Mouse (Mus musculus) CH12.LX (cell line): Measurements from ENCODE around the gene Sart3. TPM values are rescaled to one million over a fixed set of nuclear protein-coding genes. Genes with fewer than 3 reads are reported as not detected.

Source experiments
- DNase-seq: peaks from one replicate; pipeline ENCODE4 v3.0.0-alpha.2; 2013; ENCODE audit errors: extremely low read depth
- H3K27ac ChIP-seq: 2 replicates; pipeline ENCODE4 v1.5.1; 2012; ENCODE audit warnings: low read depth, mild to moderate bottlenecking, control low read depth, moderate library complexity; ENCODE audit not compliant: insufficient read depth
- H3K27me3 ChIP-seq: replicated peaks from 2 replicates; pipeline ENCODE3; 2012; ENCODE audit warnings: inconsistent platforms
- H3K36me3 ChIP-seq, 2 experiments: replicated peaks in 1 of 2; 2 replicates each; pipeline versions ENCODE3 to v1.6.1; 2012; ENCODE audit warnings: inconsistent platforms in 1 of 2, low read length in 1 of 2, mild to moderate bottlenecking in 1 of 2, mixed read lengths in 1 of 2, moderate library complexity in 1 of 2; ENCODE audit not compliant: control insufficient read depth in 1 of 2, insufficient read depth in 1 of 2
- H3K4me1 ChIP-seq, 2 experiments: 2 replicates each; pipeline ENCODE4 v1.6.1; 2012; ENCODE audit warnings: inconsistent platforms in 1 of 2, moderate library complexity in 1 of 2; ENCODE audit not compliant: insufficient read depth in 2 of 2, control insufficient read depth in 1 of 2
- H3K4me2 ChIP-seq: 2 replicates; pipeline ENCODE4 v1.6.1; 2012; ENCODE audit warnings: low read depth, mild to moderate bottlenecking, control low read depth; ENCODE audit not compliant: poor library complexity, insufficient read depth, severe bottlenecking
- H3K4me3 ChIP-seq, 3 experiments: fragments of 150-350 bp in 1 of 3; sonication (generic) in 1 of 3; replicated peaks in 1 of 3; 2 replicates each; pipeline versions ENCODE3 to v1.5.1; 2011 to 2012; ENCODE audit warnings: low read depth in 2 of 3, low read length in 2 of 3, mild to moderate bottlenecking in 2 of 3, moderate library complexity in 2 of 3, control low read depth in 1 of 3, improper control_type of control experiment in 1 of 3, inconsistent platforms in 1 of 3, mixed read lengths in 1 of 3; ENCODE audit not compliant: poor library complexity in 1 of 3
- H3K79me2 ChIP-seq: replicated peaks from 2 replicates; pipeline ENCODE4 v1.6.1; 2012; ENCODE audit warnings: mild to moderate bottlenecking, moderate library complexity; ENCODE audit not compliant: control insufficient read depth, poor library complexity, insufficient read depth, severe bottlenecking; ENCODE audit errors: extremely low read depth
- H3K9ac ChIP-seq: 2 replicates; pipeline ENCODE4 v1.6.1; 2012; ENCODE audit warnings: low read depth, mild to moderate bottlenecking, control low read depth, moderate library complexity; ENCODE audit not compliant: insufficient read depth
- H3K9me3 ChIP-seq: replicated peaks from 2 replicates; pipeline ENCODE3; 2012; ENCODE audit warnings: low read length, inconsistent platforms, mixed read lengths
- CHD1 ChIP-seq: IDR thresholded peaks from 2 replicates; pipeline ENCODE4 v1.6.1; 2012; ENCODE audit warnings: low read depth, low read length, improper control_type of control experiment, inconsistent platforms
- ELF1 ChIP-seq: IDR thresholded peaks from 2 replicates; pipeline ENCODE4 v1.6.1; 2014; ENCODE audit warnings: low read depth, mild to moderate bottlenecking, inconsistent platforms, low read length, improper control_type of control experiment
- ETS1 ChIP-seq: conservative IDR thresholded peaks from 2 replicates; pipeline ENCODE4 v1.6.1; 2012; ENCODE audit warnings: low read depth, mild to moderate bottlenecking, inconsistent platforms, low read length, improper control_type of control experiment, moderate library complexity
- GABPA ChIP-seq: IDR thresholded peaks from 2 replicates; pipeline ENCODE4 v1.6.1; 2012; ENCODE audit warnings: low read depth, low read length, improper control_type of control experiment, inconsistent platforms; ENCODE audit not compliant: insufficient replicate concordance
- MAFK ChIP-seq: IDR thresholded peaks from 2 replicates; pipeline ENCODE4 v1.6.1; 2011; ENCODE audit warnings: low read length, improper control_type of control experiment; ENCODE audit not compliant: insufficient replicate concordance
- MAX ChIP-seq: IDR thresholded peaks from 2 replicates; pipeline ENCODE4 v1.6.1; 2011; ENCODE audit warnings: low read length, improper control_type of control experiment
- MAZ ChIP-seq: IDR thresholded peaks from 2 replicates; pipeline ENCODE4 v1.6.1; 2012; ENCODE audit warnings: low read depth, mild to moderate bottlenecking, inconsistent platforms, low read length, improper control_type of control experiment, moderate library complexity
- MXI1 ChIP-seq: IDR thresholded peaks from 2 replicates; pipeline ENCODE4 v1.6.1; 2011; ENCODE audit warnings: mild to moderate bottlenecking, low read depth, low read length, improper control_type of control experiment
- NELFE ChIP-seq: IDR thresholded peaks from 2 replicates; pipeline ENCODE4 v1.6.1; 2011; ENCODE audit warnings: low read depth, low read length, improper control_type of control experiment
- NRF1 ChIP-seq: IDR thresholded peaks from 2 replicates; pipeline ENCODE4 v1.6.1; 2014; ENCODE audit warnings: low read depth, mild to moderate bottlenecking, inconsistent platforms, low read length, improper control_type of control experiment, moderate library complexity
- POLR2A ChIP-seq: IDR thresholded peaks from 2 replicates; pipeline ENCODE4 v1.6.1; 2011; ENCODE audit warnings: low read depth, mild to moderate bottlenecking, improper control_type of control experiment, low read length
- POLR2AphosphoS2 ChIP-seq: IDR thresholded peaks from 2 replicates; pipeline ENCODE4 v1.6.1; 2011; ENCODE audit warnings: low read depth, low read length, improper control_type of control experiment
- RCOR1 ChIP-seq: conservative IDR thresholded peaks from 2 replicates; pipeline ENCODE4 v1.6.1; 2012; ENCODE audit warnings: low read depth, mild to moderate bottlenecking, inconsistent platforms, low read length, improper control_type of control experiment
- SMC3 ChIP-seq: IDR thresholded peaks from 2 replicates; pipeline ENCODE4 v1.6.1; 2011; ENCODE audit warnings: low read depth, low read length, improper control_type of control experiment
- TBP ChIP-seq: conservative IDR thresholded peaks from 2 replicates; pipeline ENCODE4 v1.6.1; 2011; ENCODE audit warnings: low read depth, low read length, improper control_type of control experiment
- UBTF ChIP-seq: IDR thresholded peaks from 2 replicates; pipeline ENCODE4 v1.6.1; 2012; ENCODE audit warnings: low read depth, mild to moderate bottlenecking, inconsistent platforms, low read length, improper control_type of control experiment, moderate library complexity
- USF2 ChIP-seq: conservative IDR thresholded peaks from 2 replicates; pipeline ENCODE4 v1.6.1; 2011; ENCODE audit warnings: low read depth, low read length, improper control_type of control experiment
- ZC3H11A ChIP-seq: IDR thresholded peaks from 2 replicates; pipeline ENCODE4 v1.6.1; 2012; ENCODE audit warnings: low read depth, mild to moderate bottlenecking, inconsistent platforms, low read length, improper control_type of control experiment
- dilution Hi-C: fragments of 300-500 bp; cut with MboI; formaldehyde crosslinking; loops from 2 replicates; pipeline ENCODE4 v1.14.3; 2020; ENCODE audit warnings: low sequenced_read_pairs; ENCODE audit not compliant: extremely low pct_unique_long_range_greater_than_20kb, extremely low pct_ligation_motif_present
- in situ Hi-C: fragments of 300-500 bp; cut with MboI; formaldehyde crosslinking; loops from 3 replicates; pipeline ENCODE4 v1.14.3; 2019; ENCODE audit warnings: low sequenced_read_pairs, low pct_ligation_motif_present, low pct_unique_long_range_greater_than_20kb, mixed read lengths
- polyA plus RNA-seq: library from polyadenylated mRNA; unstranded; fragments of >175 nt; gene quantifications from 2 replicates; pipeline ENCODE4 v1.2.1, GENCODE M21; 2012; ENCODE audit warnings: low read depth; ENCODE audit not compliant: insufficient read length
- total RNA-seq, 2 experiments: library from RNA; depleted of rRNA; stranded (reverse); fragments of 300-350 nt in 1 of 2; fragments of >200 nt in 1 of 2; gene quantifications; 2 replicates each; pipeline ENCODE4 v1.2.3; 2012 to 2014

The Sart3 gene
- total and polyA plus RNA-seq, 3 experiments, result 28.8 to 104 (median 67.0) TPM

GRCm38 (mm10) chr5:113735345-113736112 lies 36.8 kb downstream of the Sart3 start, which contains the start of gene Ficd (continued):
- TF ChIP-seq TBP, result peak; percentile 65
- peak; percentile 100 for TF ChIP-seq ELF1
- no peak for TF ChIP-seq UBTF
- TF ChIP-seq MAX, result peak; percentile 57; the same call in 1 of the 2 replicates
- TF ChIP-seq MXI1, result no peak; the same call in 1 of the 2 replicates
- TF ChIP-seq MAFK, result no peak
- peak; percentile 64; the same call in 1 of the 2 replicates for TF ChIP-seq MAZ
- peak; percentile 54 for TF ChIP-seq NRF1
- TF ChIP-seq USF2, result no peak
- no peak for TF ChIP-seq SMC3
- no peak for TF ChIP-seq ETS1
- TF ChIP-seq GABPA, result no peak; the same call in 1 of the 2 replicates
- peak; percentile 44; the same call in 1 of the 2 replicates for TF ChIP-seq POLR2AphosphoS2
- no peak for TF ChIP-seq RCOR1
- TF ChIP-seq NELFE, result peak; percentile 79
- no peak for TF ChIP-seq CHD1
- peak; percentile 71; the same call in 1 of the 2 replicates for TF ChIP-seq POLR2A
- no peak for TF ChIP-seq ZC3H11A

DNA sequence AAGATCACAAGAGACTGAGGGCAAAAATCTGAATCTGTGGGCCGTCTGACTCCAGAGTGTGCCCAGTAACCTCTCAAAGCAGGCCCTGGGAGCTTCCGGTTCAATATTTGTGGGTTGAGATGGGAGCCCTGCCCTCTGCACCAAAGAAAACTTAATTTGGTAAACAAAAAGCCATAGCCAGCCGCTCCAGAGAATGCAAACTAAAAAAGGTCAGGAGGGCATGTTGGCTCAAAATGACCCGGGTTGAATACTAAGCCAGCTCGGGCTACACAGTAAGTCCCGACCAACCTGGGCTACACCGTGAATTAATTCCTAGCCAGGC lies 37.3 kb downstream of the Sart3 start:
- peaks cover 10 to 21% of the 10 kb centered on the region in 2 experiments for H3K4me1 ChIP-seq
- no peaks in the 10 kb centered on the region for H3K79me2 ChIP-seq
- TF ChIP-seq NRF1 (no peak), POLR2AphosphoS2 (peak; percentile 14; the same call in 1 of the 2 replicates)
- peak overlapping the region; percentile 34 for H3K9ac ChIP-seq
- peak; percentile 17 for DNase-seq
- H3K4me2 ChIP-seq, result peak overlapping the region; percentile 57
- peaks cover 27 to 32% of the 10 kb centered on the region in 2 experiments for H3K36me3 ChIP-seq
- peak overlapping the region; percentile 38 to 68 (median 65) for H3K4me3 ChIP-seq
- dilution Hi-C loops (no loop called here), in situ Hi-C loops (no loop called here)
- H3K9me3 ChIP-seq, result peaks cover 2% of the 10 kb centered on the region
- peaks cover 20% of the 10 kb centered on the region for H3K27me3 ChIP-seq
- peak overlapping the region; percentile 77 for H3K27ac ChIP-seq
